Mouse (Mus musculus) inflammation-experienced regulatory T-cells (primary cell): ENCODE results near the gene Wdr90. TPM values are rescaled to one million over a fixed set of nuclear protein-coding genes. Genes with fewer than 3 reads are reported as not detected.

Experiments used
- polyA plus RNA-seq, 2 experiments: library from polyadenylated mRNA; unstranded; fragments of 100-300 nt; shearing (Covaris generic); gene quantifications; one replicate each; pipeline ENCODE4 v1.2.1; 2017

Wdr90 gene
- 10 to 100 TPM in 1 of 2 experiments, 1 to 10 TPM in 1; 9.2 to 16.3 TPM for polyA plus RNA-seq

DNA sequence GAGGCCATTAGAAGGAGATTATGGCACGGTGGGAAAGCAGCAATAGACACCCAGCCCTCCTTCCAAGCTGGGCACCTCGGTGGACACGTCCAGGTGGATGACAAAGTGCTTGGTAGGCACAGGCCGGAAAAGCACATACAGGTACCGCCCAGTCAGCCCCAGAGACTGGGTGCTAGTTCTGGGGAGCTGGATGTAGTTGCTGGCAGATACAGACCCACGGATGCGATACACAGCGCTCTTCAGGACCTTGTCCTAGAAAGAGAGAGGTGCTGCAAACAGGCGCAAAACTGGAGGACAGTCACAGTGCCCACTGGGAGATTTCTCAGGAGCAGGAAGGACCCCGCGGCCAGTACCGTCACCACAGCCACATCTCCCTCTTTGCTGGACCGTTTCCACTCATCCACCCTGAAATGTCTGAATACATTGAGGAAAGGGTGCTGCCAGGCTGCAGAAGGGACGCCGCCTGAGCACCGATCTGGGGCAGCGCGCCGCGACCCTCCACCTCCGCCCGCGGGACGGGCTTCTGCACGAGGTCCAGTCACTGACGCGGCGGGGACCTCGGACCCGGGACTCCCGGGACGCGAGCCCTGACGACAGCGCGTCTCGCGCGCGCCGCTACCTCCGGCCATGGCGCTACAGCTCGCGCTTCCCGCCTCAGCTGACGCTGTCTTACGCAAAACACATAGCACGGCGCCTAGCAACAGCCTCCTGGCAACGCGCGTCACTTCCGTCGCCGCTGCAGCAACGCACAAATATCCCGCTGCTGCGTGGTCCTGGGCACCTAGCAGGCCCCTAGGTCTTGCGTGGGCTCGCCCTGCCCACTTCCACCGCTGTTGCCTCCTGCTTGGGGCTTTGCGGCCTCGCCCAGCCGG is at the start of gene Wdr90:
Gene Wdr90 (minus strand): TSS at position 670 of the 872 bp plus-strand sequence.

DNA sequence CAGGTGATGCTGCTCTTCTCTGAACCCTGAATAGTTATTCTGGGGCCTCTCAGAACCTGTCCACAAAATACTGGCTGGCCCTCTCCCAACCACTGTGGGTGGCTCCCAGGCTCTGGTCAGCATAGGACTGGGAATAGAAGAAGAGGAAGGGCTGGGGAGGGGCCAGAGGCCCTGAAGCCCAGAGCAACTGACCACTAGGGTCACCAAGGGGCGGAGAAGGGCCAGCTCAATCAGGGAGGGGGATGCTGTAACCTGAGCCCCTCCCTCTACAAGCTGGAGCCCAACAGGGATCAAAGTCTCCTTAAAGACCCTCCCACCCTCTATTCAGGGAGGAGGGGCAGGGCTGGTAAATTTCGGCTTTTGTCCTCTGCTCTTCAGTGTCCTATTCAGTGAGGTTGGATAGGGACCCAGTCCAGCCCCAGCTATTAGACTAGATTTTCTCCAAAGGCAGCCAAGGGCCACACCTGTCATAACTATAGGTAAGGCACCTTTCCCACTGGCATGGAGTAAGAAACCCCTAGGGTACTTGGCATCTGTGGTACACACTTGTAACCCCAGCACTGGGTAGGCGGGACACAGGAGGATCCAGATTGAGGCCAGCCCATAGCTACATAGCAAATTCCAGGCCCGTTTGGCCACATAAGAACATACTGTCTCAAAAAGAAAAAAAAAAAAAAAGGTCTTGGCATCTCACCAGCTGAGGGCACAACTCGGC is 19.1 kb upstream of the Wdr90 start, which contains the start of gene Wfikkn1:
Gene Wfikkn1 (minus strand): TSS at position 663 of the 715 bp plus-strand sequence.

DNA sequence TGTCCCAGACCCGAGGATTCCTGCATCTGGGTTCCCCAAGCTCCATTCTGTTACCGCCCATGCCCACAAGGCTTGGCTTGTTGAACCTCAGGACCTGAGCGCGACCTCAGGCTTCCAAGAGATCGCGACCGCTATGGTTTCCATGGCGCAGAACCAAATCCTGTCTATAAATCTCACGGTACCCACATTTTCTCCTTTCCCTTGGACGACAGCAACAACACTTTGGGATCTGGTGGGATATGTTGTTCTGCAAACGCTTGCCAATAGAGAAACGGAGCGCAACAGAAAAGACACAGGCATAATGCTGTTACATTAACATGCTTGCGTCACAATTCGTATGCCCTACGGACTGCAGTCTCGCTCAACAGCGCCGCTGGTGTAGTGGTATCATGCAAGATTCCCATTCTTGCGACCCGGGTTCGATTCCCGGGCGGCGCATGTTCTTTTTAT is 13.4 kb upstream of the Wdr90 start, which contains the start of gene Mettl26:
Gene Mettl26 (plus strand): TSS at position 354 of the 450 bp plus-strand sequence.

DNA sequence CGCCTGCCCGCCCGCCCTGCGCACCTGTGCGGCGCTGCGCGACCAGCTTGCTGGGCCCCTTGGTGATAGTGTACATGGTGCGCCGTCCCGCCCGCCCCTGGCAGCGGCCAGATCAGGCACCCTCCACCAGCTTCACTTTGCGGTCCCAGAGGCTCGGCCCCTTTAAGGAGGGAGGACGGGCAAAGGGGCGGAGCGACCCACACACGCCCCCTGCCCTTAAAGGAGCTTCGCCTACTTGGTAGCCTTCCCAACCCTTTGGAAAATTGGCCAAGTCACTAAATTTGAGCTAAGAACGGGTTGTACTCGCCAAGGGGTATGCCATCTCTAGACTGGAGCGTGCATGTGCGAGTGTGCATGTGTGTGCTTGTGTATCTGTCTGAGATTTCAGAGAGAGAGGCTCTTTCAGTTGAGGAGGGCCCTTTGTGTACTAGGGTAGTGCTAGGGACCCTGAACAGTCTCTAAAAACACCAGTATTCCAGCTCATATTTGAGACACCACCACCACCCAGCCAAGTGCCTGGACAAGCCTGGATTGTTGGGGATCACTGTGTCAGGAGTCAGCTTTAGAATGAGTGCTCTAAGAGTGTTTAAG is 7.4 kb upstream of the Wdr90 start, which contains the start of gene Mcrip2:
Gene Mcrip2 (minus strand): TSS at position 164 of the 591 bp plus-strand sequence.

DNA sequence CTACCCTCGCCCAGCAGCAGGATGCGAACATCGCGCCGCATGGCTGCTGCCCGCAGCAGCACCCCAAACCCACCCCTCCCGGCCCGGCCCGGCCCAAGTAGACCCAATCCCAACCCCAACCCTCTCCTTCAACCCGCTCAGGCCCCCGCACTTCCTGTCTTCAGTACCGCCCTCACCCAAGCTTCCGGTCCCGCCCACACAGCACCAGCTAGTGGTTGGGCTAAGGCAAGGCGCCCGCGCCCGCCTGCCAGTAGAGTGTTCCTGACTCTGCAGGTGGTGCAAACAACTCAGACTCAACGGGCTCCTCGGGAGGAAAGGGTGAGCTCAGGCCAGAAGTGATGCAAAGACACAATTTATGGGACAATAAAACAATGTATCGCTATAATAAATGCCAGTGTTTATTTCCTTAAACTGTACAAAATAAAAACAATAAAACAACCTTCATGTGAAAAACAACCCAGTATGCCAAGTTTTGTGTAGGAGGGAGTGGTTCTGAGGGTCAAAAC is 16.9 kb downstream of the Wdr90 start, which contains the start of gene Rhot2:
Gene Rhot2 (minus strand): TSS at position 456 of the 506 bp plus-strand sequence.

DNA sequence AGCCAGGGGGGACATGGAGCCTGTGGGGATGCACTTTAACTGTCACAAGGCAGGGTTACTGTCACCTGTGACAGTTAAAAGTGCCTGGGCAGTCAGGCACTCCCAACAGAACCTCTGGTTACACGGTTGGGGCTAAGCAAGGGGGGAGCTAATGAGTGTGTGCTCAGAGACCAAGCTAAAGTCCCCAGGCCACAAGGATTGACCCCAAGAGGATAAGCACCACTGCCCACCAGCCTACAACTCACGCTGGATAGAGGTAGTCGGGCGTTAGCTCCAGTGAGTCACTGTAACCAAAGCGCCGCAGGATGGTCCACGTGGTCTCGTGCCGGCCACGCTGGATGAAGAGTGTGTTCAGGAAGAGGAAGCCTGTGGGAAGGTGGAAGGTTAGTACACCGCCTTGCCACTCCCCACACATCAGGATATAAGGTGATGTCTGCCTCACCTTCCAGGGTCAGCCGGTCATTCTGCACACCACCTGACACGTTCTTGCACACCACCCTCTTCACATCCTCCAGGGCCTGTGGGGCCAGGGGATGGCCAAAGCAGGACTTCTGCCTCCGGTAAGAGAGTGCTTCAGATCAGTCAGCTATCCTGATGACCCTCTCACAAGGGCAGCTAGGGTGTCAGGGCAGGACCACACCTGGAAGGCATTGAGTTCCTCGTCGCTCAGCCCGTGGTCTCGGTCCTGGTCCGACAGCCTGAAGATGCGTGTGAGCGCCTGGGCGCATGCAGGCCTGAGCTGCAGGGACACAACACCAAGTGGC is 20.0 kb downstream of the Wdr90 start, which contains the start of gene Gm20683:
Gene Gm20683 (minus strand): TSS at position 647 of the 764 bp plus-strand sequence.

DNA sequence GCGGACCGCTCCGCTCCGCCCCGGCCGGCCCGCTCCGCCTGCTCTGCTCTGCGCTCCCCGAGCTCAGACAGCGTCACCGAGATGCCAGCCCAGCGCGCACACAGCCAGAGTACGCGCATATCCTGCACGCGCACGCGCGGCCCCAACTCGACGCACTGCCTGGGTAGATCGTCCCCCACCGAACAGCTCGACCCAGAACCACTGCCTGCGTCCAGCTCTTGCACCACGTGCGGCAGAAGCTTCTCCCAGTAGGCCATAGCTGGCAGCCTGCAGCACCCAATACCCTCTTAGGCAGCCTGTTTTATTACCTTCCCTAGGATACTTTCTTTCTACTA is 24.3 kb downstream of the Wdr90 start, which contains the start of gene Rhbdl1:
Gene Rhbdl1 (minus strand): TSS at position 220 of the 335 bp plus-strand sequence.

DNA sequence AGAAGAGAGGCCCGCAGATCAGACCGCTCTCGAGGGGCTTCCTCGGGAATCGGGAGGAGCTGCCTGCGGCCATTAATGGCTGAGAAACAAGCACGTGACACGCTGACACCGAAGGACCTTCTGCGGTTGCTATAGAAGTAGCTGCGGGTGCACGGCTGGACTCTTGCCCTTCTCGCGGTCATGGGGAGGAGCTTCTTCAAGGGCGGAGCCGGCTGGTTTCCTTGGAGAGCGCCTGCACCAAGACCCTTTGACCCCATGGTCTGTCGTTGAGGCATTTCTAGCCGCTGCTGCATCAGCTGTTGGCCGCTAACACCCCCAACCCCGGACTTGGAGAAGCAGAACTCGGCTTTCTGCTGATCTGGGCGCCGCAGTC is 28.0 kb downstream of the Wdr90 start, which contains the start of gene Stub1:
Gene Stub1 (minus strand): TSS at position 114 of the 373 bp plus-strand sequence.

DNA sequence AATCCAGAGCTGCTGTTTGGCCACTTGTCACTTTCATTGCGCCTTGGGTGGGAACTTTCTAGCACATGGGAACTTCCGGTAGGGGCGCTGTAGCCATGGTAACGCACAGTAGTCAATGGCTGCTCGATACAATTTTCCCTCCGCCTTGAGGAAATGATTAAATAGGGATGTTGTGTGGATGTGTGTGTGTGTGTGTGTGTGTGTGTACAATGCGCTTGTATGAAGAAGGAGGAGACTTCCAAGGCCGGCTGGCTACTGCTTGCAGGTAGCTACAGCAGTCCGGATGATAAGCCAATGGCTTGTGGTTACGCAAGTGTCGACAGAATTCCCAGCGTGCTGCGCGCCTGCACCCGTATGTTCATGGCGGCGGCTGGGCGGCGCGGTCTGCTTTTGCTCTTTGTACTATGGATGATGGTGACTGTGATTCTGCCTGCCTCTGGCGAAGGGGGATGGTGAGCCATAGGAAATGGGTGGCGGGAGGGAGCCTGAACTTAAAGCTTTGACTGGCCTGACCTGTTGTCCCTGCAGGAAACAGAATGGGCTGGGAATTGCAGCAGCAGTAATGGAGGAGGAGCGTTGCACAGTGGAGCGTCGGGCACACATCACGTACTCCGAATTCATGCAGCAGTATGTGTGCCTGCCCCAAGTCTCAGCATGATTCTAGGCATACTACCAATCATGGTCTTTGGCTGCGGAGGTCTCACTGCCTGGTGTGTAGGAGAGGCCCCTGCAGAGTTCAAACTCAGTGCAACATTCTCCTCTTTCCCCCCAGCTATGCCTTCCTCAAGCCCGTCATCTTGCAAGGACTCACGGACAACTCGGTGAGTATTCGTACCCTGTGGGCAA is 32.4 kb downstream of the Wdr90 start, which contains the start of gene Jmjd8:
Gene Jmjd8 (plus strand): TSS at position 156 of the 846 bp plus-strand sequence.

DNA sequence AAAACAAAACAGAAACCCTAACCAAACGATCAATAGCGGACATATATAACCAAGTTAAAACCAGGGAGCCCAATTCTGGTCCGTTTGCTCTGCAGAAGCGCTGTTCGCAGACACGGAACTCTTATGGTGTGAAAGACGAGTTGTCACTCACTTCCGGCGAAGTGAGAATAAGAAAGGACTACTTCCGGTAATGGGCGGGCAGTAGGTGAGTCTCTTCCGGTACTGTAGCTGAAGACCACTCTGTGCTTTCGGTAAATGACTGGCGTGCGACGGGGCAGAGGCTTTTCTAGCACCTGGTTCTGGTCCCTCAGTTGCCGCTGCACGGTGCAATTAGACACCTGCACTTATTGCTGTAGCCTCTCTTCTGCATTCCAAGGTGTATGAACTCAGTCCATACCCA is 37.8 kb downstream of the Wdr90 start, which contains the start of gene Wdr24:
Gene Wdr24 (plus strand): TSS at position 176 of the 400 bp plus-strand sequence.

DNA sequence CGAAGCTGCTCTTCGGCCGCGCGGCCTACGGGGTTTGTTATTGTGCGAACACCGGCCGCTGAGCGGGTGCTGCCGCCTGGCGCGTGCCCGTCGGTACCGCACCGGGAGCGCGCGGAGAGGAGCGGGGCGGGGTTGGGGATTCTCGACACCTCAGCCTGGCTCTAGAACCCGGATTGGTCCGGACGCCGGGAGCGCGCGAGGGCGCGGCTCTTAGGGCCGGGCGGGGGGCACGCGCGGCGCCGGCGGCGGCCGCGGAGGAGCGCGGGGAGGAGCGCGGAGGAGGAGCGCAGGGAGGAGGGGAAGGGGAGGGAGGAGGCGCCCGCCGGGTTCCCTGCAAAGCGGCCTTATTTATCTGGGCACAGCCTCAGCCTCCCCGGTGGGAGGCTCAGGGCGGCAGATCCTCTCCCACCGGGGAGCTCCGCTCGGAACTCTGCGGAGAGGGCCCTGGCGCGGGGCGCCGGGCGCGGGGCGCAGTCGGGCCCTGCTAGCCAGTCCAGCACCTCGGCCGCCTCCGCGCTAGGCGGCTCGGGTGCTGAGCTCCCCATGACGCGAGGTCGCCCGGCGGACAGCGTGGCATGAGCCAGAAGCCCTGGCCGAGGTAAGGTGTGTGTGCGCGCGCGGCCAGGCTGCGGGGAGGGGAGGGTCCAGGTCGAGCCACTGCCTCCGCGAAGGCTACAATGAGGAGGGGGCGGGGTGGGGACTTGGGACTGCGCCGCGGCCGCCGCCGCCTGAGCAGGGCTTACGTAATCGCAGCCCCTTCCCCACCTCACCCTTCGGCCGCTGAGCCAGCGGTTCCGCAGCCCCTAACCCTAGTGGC is 52.3 kb downstream of the Wdr90 start, which contains the start of gene Fbxl16:
Gene Fbxl16 (plus strand): TSS at position 297 of the 817 bp plus-strand sequence.

DNA sequence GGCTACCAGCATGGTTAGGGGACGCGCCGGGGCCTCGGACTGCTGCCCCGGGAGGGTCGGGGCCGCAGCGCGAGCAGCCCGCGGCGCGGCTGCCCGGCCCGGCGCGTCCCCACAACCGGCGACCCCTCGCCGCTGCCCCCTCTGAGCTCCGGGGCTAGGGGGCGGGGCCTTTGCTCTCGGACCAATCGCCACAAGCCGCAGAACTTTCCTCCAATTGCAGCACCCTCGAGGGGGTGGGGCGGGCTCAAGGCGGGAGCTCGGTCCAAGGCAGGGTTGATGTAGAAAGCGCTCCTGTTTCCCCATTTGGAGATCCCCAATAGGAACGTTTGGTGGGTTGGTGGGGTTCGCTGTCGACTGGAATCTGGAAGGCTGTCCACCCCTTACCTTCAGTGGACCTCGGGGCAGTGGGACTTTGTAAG is 64.3 kb downstream of the Wdr90 start, which contains the start of gene Metrn:
Gene Metrn (minus strand): TSS at position 186 of the 419 bp plus-strand sequence.

DNA sequence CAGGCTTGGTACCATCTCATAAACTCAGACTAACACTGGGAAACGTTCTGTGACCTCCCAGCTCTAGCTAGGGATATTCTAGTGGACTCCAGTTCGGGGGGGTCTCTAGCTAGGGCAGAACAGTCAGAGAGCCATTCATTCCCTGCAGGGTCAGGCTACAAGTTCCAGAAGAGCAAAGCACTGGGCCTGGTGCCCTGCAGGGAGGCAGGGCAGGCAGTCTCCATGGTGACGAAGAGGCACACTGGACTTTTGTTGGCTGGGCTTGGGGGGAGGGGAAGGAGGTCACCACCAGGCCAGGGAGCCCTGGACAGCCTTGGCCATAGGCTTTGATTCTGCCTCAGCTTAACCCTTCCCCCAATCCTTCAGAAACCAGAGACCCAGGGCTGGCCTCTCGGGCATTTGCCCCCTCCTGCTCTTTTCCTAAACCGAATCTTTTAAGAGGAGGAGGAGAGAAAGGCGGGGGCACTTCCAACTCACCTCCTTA is 65.7 kb downstream of the Wdr90 start, which contains the start of gene AC134908.4:
Gene AC134908.4 (minus strand): TSS at position 51 of the 484 bp plus-strand sequence.

Other genes starting within 250 kb of the Wdr90 start
- not detected for gene Gng13, start 144.3 kb downstream of the Wdr90 start, polyA plus RNA-seq
- 10 to 100 TPM in 1 of 2 experiments, 1 to 10 TPM in 1; 3.8 to 12.3 TPM for gene Chtf18, start 134.1 kb downstream of the Wdr90 start, polyA plus RNA-seq
- 10 to 100 TPM; 13.9 to 16.7 TPM for gene Rpusd1, start 133.8 kb downstream of the Wdr90 start, polyA plus RNA-seq
- under 1 TPM in 1 of 2 experiments, not detected in 1; 0.73 TPM for gene Mslnl, start 125.5 kb downstream of the Wdr90 start, polyA plus RNA-seq
- gene Msln, start 107.1 kb downstream of the Wdr90 start, polyA plus RNA-seq, result under 1 TPM in 1 of 2 experiments, not detected in 1; 0.98 TPM
- gene Narfl, start 87.7 kb downstream of the Wdr90 start, polyA plus RNA-seq, result 10 to 100 TPM; 27.7 to 32.5 TPM
- 10 to 100 TPM; 34.3 to 47.7 TPM for gene Haghl, start 75.8 kb downstream of the Wdr90 start, polyA plus RNA-seq
- gene Ccdc78, start 74.9 kb downstream of the Wdr90 start, polyA plus RNA-seq, result 1 to 10 TPM in 1 of 2 experiments, under 1 TPM in 1; 0.89 to 1.4 TPM
- 100 to 1,000 TPM; 231 to 239 TPM for gene Fam173a, start 68.6 kb downstream of the Wdr90 start, polyA plus RNA-seq
- gene AC134908.4, start 65.8 kb downstream of the Wdr90 start, polyA plus RNA-seq, result 1 to 10 TPM in 1 of 2 experiments, not detected in 1; 1.1 TPM
- 10 to 100 TPM; 34.1 to 40.4 TPM for gene Metrn, start 64.4 kb downstream of the Wdr90 start, polyA plus RNA-seq
- under 1 TPM; 0.16 to 0.60 TPM for gene Fbxl16, start 52.4 kb downstream of the Wdr90 start, polyA plus RNA-seq
- gene Wdr24, start 37.9 kb downstream of the Wdr90 start, polyA plus RNA-seq, result 10 to 100 TPM; 31.4 to 36.3 TPM
- 10 to 100 TPM; 32.9 to 33.5 TPM for gene Jmjd8, start 32.6 kb downstream of the Wdr90 start, polyA plus RNA-seq
- 100 to 1,000 TPM; 170 to 205 TPM for gene Stub1, start 28.1 kb downstream of the Wdr90 start, polyA plus RNA-seq
- 1 to 10 TPM; 1.6 to 1.7 TPM for gene Rhbdl1, start 24.2 kb downstream of the Wdr90 start, polyA plus RNA-seq
- gene Gm20683, start 19.7 kb downstream of the Wdr90 start, polyA plus RNA-seq, result 1 to 10 TPM; 1.4 to 2.6 TPM
- gene Rhot2, start 16.6 kb downstream of the Wdr90 start, polyA plus RNA-seq, result 10 to 100 TPM; 42.2 to 46.5 TPM
- gene Mcrip2, start 7.3 kb upstream of the Wdr90 start, polyA plus RNA-seq, result 1 to 10 TPM; 1.1 to 5.7 TPM
- gene Mettl26, start 13.6 kb upstream of the Wdr90 start, polyA plus RNA-seq, result 10 to 100 TPM; 80.3 to 84.0 TPM
- 1 to 10 TPM; 1.4 to 2.0 TPM for gene Wfikkn1, start 19.4 kb upstream of the Wdr90 start, polyA plus RNA-seq
- gene Rab40c, start 58.2 kb upstream of the Wdr90 start, polyA plus RNA-seq, result 10 to 100 TPM; 30.1 to 34.5 TPM
- 10 to 100 TPM; 50.7 to 66.9 TPM for gene Pigq, start 83.4 kb upstream of the Wdr90 start, polyA plus RNA-seq
- not detected for gene Nhlrc4, start 83.5 kb upstream of the Wdr90 start, polyA plus RNA-seq
- not detected for gene A930017K11Rik, start 91.1 kb upstream of the Wdr90 start, polyA plus RNA-seq
- 10 to 100 TPM; 26.6 to 29.0 TPM for gene Capn15, start 124.3 kb upstream of the Wdr90 start, polyA plus RNA-seq
- 10 to 100 TPM; 12.8 to 16.0 TPM for gene Rab11fip3, start 208.1 kb upstream of the Wdr90 start, polyA plus RNA-seq
- 10 to 100 TPM; 27.4 to 32.9 TPM for gene Decr2, start 228.8 kb upstream of the Wdr90 start, polyA plus RNA-seq
- gene Nme4, start 234.1 kb upstream of the Wdr90 start, polyA plus RNA-seq, result 10 to 100 TPM in 1 of 2 experiments, under 1 TPM in 1; 0.90 to 11.4 TPM